In the genomic region with DNA sequence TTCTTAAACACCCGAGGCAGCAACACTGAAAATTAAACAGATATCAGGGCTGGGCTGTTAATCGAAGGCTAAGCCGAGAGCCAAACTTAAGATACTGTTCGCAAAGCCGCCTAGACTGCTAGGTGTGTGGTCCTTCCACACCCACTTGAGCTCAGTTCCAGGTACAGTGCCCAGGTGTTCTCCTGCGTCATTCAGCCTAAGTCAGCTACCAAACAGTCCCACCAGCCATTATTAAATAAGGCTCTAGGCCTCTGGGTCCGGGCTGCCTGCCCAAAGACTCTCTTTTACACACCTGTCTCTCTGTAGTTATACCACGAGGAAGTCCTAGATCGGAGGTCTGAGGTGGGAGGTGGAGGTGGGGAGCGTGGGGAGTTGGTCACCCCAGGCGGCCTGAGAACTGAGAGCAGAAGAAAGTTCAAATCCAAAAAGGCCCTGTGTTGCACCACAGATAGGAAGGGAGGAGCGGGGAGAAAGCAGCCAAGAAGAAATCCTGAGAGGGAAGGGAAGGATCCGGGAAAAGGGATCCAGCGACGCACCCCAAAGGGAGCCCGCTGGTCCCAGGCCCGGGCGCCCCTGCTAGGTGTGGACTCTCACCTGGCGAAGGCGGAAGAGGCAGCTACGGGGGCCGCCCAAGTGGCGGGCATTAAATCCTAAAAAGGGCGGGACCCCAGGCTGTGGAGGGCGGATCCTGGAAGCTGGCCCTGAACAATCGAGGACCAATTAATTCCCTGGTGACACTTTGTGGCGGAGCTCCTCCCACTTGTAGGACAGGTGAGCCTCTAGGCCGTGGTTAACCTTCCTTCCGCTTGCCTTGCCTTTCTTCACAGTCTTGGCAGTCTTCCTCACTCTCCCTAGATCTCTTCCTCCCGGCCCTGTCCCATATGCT, we compare ENCODE assay signal across 12 mouse cellular contexts. TPM values are rescaled to one million over a fixed set of nuclear protein-coding genes. Genes with fewer than 3 reads are reported as not detected.
A peak's percentile ranks its signal among the peaks of the same experiment; 100 is the strongest.
DNase-seq lines count a peak whose midpoint lies in the region; ATAC-seq and TF ChIP-seq lines count a peak whose summit lies in the region.
"Had no signal": no experiment of that assay in that cellular context is flagged by ENCODE, and none has a peak within 500 bp of the region (broad histone marks: within the 10 kb centered on the region; RNA-seq: fewer than 3 reads in every experiment).

A gene (minus strand): TSS at position 618 of the 886 bp plus-strand sequence.

- peak within 1 kb of the TSS; percentile 33 for H3K4me3 ChIP-seq in forebrain, embryonic 10.5 days
- no peak within 1 kb of the TSS for H3K4me3 ChIP-seq in forebrain, embryonic 14.5 days (ENCODE audit: low read depth, low read length)
- 0 out of 2 replicates have a peak within 1 kb of the TSS, but pooled peaks have one; percentile 8 for H3K4me3 ChIP-seq in embryonic facial prominence, embryonic 12.5 days
- peak within 1 kb of the TSS; percentile 25 for H3K4me3 ChIP-seq in lung, postnatal 0 days (ENCODE audit: low read depth, low read length)
- H3K4me3 ChIP-seq: hindbrain, embryonic 15.5 days; megakaryocyte, embryonic 14.5 days had no signal

- peaks cover 26% of the 10 kb centered on the region for H3K4me1 ChIP-seq in forebrain, embryonic 10.5 days
- H3K4me1 ChIP-seq in forebrain, embryonic 14.5 days (ENCODE audit: control insufficient read depth, insufficient read depth, low read length), result no peaks in the 10 kb centered on the region; the same call in 1 of the 2 replicates
- H3K4me1 ChIP-seq in embryonic facial prominence, embryonic 12.5 days, result peaks cover 5% of the 10 kb centered on the region
- H3K4me1 ChIP-seq in lung, postnatal 0 days (ENCODE audit: insufficient read depth, low read depth, low read length), result no peaks in the 10 kb centered on the region

- no peak within 1 kb of the TSS for H3K9ac ChIP-seq in forebrain, embryonic 14.5 days (ENCODE audit: low read length)
- no peak within 1 kb of the TSS for H3K9ac ChIP-seq in embryonic facial prominence, embryonic 12.5 days
- H3K9ac ChIP-seq in lung, postnatal 0 days (replicated peaks; ENCODE audit: low read depth), result peak within 1 kb of the TSS; percentile 39
- H3K9ac ChIP-seq: hindbrain, embryonic 15.5 days had no signal

- H3K27ac ChIP-seq in forebrain, embryonic 10.5 days, result peak within 1 kb of the TSS; percentile 35; the same call in 1 of the 2 replicates
- no peak within 1 kb of the TSS for H3K27ac ChIP-seq in forebrain, embryonic 14.5 days (ENCODE audit: low read depth, low read length)
- H3K27ac ChIP-seq in embryonic facial prominence, embryonic 12.5 days, result no peak within 1 kb of the TSS
- H3K27ac ChIP-seq in lung, postnatal 0 days (ENCODE audit: low read length), result peak within 1 kb of the TSS; percentile 84
- H3K27ac ChIP-seq: hindbrain, embryonic 15.5 days had no signal

- no peak; the same call in 1 of the 2 replicates for TF ChIP-seq EP300 in lung, postnatal 0 days (IDR thresholded peaks at IDR 0.05)

- 17% methylated on average over 30 of the region's 30 CpGs for WGBS in forebrain, embryonic 10.5 days
- WGBS in forebrain, embryonic 14.5 days, result 21% methylated on average over 29 of the region's 30 CpGs
- WGBS in embryonic facial prominence, embryonic 12.5 days, result 18% methylated on average over 30 of the region's 30 CpGs
- WGBS in lung, postnatal 0 days, result 16% methylated on average over 30 of the region's 30 CpGs

- no peaks in the 10 kb centered on the region for H3K9me3 ChIP-seq in forebrain, embryonic 10.5 days
- H3K9me3 ChIP-seq in forebrain, embryonic 14.5 days (replicated peaks; ENCODE audit: control insufficient read depth, low read length), result no peaks in the 10 kb centered on the region
- no peaks in the 10 kb centered on the region for H3K9me3 ChIP-seq in embryonic facial prominence, embryonic 12.5 days
- H3K9me3 ChIP-seq in lung, postnatal 0 days (ENCODE audit: low read length), result no peaks in the 10 kb centered on the region
- H3K9me3 ChIP-seq: hindbrain, embryonic 15.5 days; megakaryocyte, embryonic 14.5 days had no signal

- no peak within 1 kb of the TSS for H3K4me2 ChIP-seq in forebrain, embryonic 14.5 days (ENCODE audit: low read length)
- peak within 1 kb of the TSS; percentile 21 for H3K4me2 ChIP-seq in embryonic facial prominence, embryonic 12.5 days (replicated peaks)
- H3K4me2 ChIP-seq in lung, postnatal 0 days (replicated peaks; ENCODE audit: low read depth, low read length), result peak within 1 kb of the TSS; percentile 48
- H3K4me2 ChIP-seq: hindbrain, embryonic 15.5 days had no signal

- no peak for ATAC-seq in forebrain, embryonic 14.5 days
- ATAC-seq in embryonic facial prominence, embryonic 12.5 days (ENCODE audit: insufficient number of reproducible peaks, insufficient read depth, low FRiP score, low TSS enrichment), result no peak
- ATAC-seq in lung, postnatal 0 days, result peak; percentile 84

- no peak for DNase-seq in forebrain, embryonic 10.5 days (ENCODE audit: extremely low spot score, low spot score)
- no peak for DNase-seq in forebrain, embryonic 14.5 days (ENCODE audit: low spot score)
- DNase-seq in kidney, postnatal 14 days, result peak; percentile 75
- peak; percentile 88 for DNase-seq in lung, postnatal 0 days (ENCODE audit: low spot score)
- no peak for DNase-seq in cerebellum, postnatal 14 days
- DNase-seq in left cerebral cortex, adult 18-20 months (ENCODE audit: low spot score in 2 of 2), result no peak
- no peak for DNase-seq in right cerebral cortex, postnatal 10 days (ENCODE audit: low spot score in 2 of 2)
- DNase-seq: cerebellum, adult 8-10 months; thymus, adult 2 months had no signal

- no peak for TF ChIP-seq CTCF in lung, postnatal 0 days (IDR thresholded peaks at IDR 0.05)

- peaks cover 50% of the 10 kb centered on the region for H3K27me3 ChIP-seq in forebrain, embryonic 10.5 days (ENCODE audit: poor library complexity, severe bottlenecking)
- peaks cover 9% of the 10 kb centered on the region; the same call in 1 of the 2 replicates for H3K27me3 ChIP-seq in forebrain, embryonic 14.5 days (replicated peaks; ENCODE audit: control insufficient read depth, insufficient read depth, low read length)
- H3K27me3 ChIP-seq in embryonic facial prominence, embryonic 12.5 days, result peaks cover 20% of the 10 kb centered on the region
- H3K27me3 ChIP-seq in lung, postnatal 0 days (replicated peaks; ENCODE audit: insufficient read depth, low read length), result no peaks in the 10 kb centered on the region

- H3K36me3 ChIP-seq in forebrain, embryonic 10.5 days (replicated peaks), result no peaks in the 10 kb centered on the region
- no peaks in the 10 kb centered on the region for H3K36me3 ChIP-seq in forebrain, embryonic 14.5 days (ENCODE audit: control insufficient read depth, insufficient read depth, low read length)
- no peaks in the 10 kb centered on the region for H3K36me3 ChIP-seq in embryonic facial prominence, embryonic 12.5 days
- H3K36me3 ChIP-seq in lung, postnatal 0 days (ENCODE audit: insufficient read depth, low read length), result no peaks in the 10 kb centered on the region
- H3K36me3 ChIP-seq: hindbrain, embryonic 15.5 days had no signal

RNA-seq across cellular contexts. Expression of the gene that starts here (rescaled TPM):
- polyA plus RNA-seq in forebrain, embryonic 10.5 days (2016; fragmentation: Nextera tagmentation; extraction: Ambion mirVana), result 0.79 and 1.9 TPM in 2 replicates
- polyA plus RNA-seq in forebrain, embryonic 14.5 days (2014; fragmentation: Nextera tagmentation; extraction: Ambion mirVana), result 0.32 TPM in 1 of 2 replicates, not detected in the other
- polyA plus RNA-seq in embryonic facial prominence, embryonic 12.5 days (2016; fragmentation: Nextera tagmentation; extraction: Ambion mirVana), result 2.4 and 2.5 TPM in 2 replicates
- 6.1 and 7.6 TPM in 2 replicates for polyA plus RNA-seq in lung, postnatal 0 days (2015; fragmentation: Nextera tagmentation; extraction: Ambion mirVana)
- total RNA-seq in left cerebral cortex, adult 18-20 months (2021), result under 1 TPM in 1 of 2 experiments, not detected in 1; 0.14 TPM

Comparison
In these comparisons a context has a peak if more than half of its experiments do, and no peak if none do; other contexts are left out.
1. H3K27ac ChIP-seq: peak in forebrain, embryonic 10.5 days (single experiment) and lung, postnatal 0 days (single experiment); none in forebrain, embryonic 14.5 days (single experiment) and embryonic facial prominence, embryonic 12.5 days (single experiment).
2. DNase-seq: peak in kidney, postnatal 14 days (single experiment) and lung, postnatal 0 days (single experiment); none in forebrain, embryonic 10.5 days (single experiment), forebrain, embryonic 14.5 days (single experiment), cerebellum, postnatal 14 days (0 of 2), left cerebral cortex, adult 18-20 months (0 of 2) and right cerebral cortex, postnatal 10 days (0 of 2).